Mouse (Mus musculus) forebrain, postnatal 0 days (tissue): ENCODE data around the gene Trim8. TPM values are rescaled to one million over a fixed set of nuclear protein-coding genes. Genes with fewer than 3 reads are reported as not detected.
A peak's percentile ranks its signal among the peaks of the same experiment; 100 is the strongest.

Experiments
- ATAC-seq: fragments of 200-750 bp; cut with Nextera tagmentation; 2 replicates; pipeline ENCODE4 v1.8.0; 2017; ENCODE audit warnings: mild to moderate bottlenecking, moderate library complexity
- DNase-seq: peaks from one replicate; pipeline ENCODE4 v3.0.0-alpha.2; 2015
- H3K27ac ChIP-seq: fragments of 300-500 bp; sonication (generic); 2 replicates; pipeline ENCODE4 v1.5.1; 2014; ENCODE audit warnings: low read depth, mild to moderate bottlenecking, antibody characterized with exemption, low read length, moderate library complexity, mixed read lengths
- H3K27me3 ChIP-seq: fragments of 300-500 bp; sonication (generic); 2 replicates; pipeline ENCODE4 v1.6.1; 2014; ENCODE audit warnings: mild to moderate bottlenecking, low read length, mixed read lengths; ENCODE audit not compliant: insufficient read depth
- H3K36me3 ChIP-seq: fragments of 300-500 bp; sonication (generic); 2 replicates; pipeline ENCODE4 v1.6.1; 2014; ENCODE audit warnings: mild to moderate bottlenecking, moderate library complexity; ENCODE audit not compliant: insufficient read depth
- H3K4me1 ChIP-seq: fragments of 300-500 bp; sonication (generic); 2 replicates; pipeline ENCODE4 v1.6.1; 2014; ENCODE audit warnings: antibody characterized with exemption; ENCODE audit not compliant: insufficient read depth
- H3K4me2 ChIP-seq: fragments of 300-500 bp; sonication (generic); 2 replicates; pipeline ENCODE4 v1.6.1; 2014; ENCODE audit warnings: low read depth, mild to moderate bottlenecking, moderate library complexity
- H3K4me3 ChIP-seq: fragments of 300-500 bp; sonication (generic); 2 replicates; pipeline ENCODE4 v1.5.1; 2014; ENCODE audit warnings: low read depth, low read length, mixed read lengths
- H3K9ac ChIP-seq: fragments of 300-500 bp; sonication (generic); 2 replicates; pipeline ENCODE4 v1.6.1; 2014; ENCODE audit warnings: mild to moderate bottlenecking
- H3K9me3 ChIP-seq: fragments of 300-500 bp; sonication (generic); 2 replicates; pipeline ENCODE4 v1.6.1; 2016; ENCODE audit warnings: low read length
- CTCF ChIP-seq: sonication (generic); IDR thresholded peaks from 2 replicates; pipeline ENCODE4 v1.5.1; 2016; ENCODE audit warnings: antibody characterized with exemption, control low read depth, low read depth
- WGBS: fragments of 180-500 bp; shearing (Covaris S2); extraction: QIAGEN DNeasy Blood & Tissue Kit; methylation state at CpG from one replicate; pipeline ENCODE4 v1.1.7; 2014; 5-methylcytosine and 5-hydroxymethylcytosine counted together
- polyA plus RNA-seq: library from polyadenylated mRNA; unstranded; fragments of >200 nt; fragmentation: Nextera tagmentation; extraction: Ambion mirVana; gene quantifications from 2 replicates; pipeline ENCODE4 v1.2.1, GENCODE M21; 2015
- total RNA-seq: library from RNA; depleted of rRNA; stranded (reverse); fragments of >200 nt; gene quantifications from 2 replicates; pipeline ENCODE4 v1.2.3, GENCODE M21; 2014

The Trim8 gene
- total and polyA plus RNA-seq, 2 experiments from 2014 or later: 28.2 to 76.5 TPM

- H3K4me3 ChIP-seq: no peak overlapping the region
- no peaks in the 10 kb centered on the region for H3K9me3 ChIP-seq
- H3K4me2 ChIP-seq: no peak overlapping the region
- DNase-seq (no peak), ATAC-seq (no peak)
- no peak for TF ChIP-seq CTCF
- peaks cover 47% of the 10 kb centered on the region for H3K36me3 ChIP-seq
- no peaks in the 10 kb centered on the region for H3K27me3 ChIP-seq
- peaks cover 32% of the 10 kb centered on the region for H3K4me1 ChIP-seq
- WGBS: 82% methylated on average over 4 of the region's 4 CpGs
- H3K9ac ChIP-seq: no peak overlapping the region
- H3K27ac ChIP-seq: no peak overlapping the region
These were observed 8.2 kb downstream of the Trim8 start for GRCm38 (mm10) chr19:46509736-46510135.

- no peak overlapping the region for H3K9ac ChIP-seq
- H3K36me3 ChIP-seq: peaks cover 53% of the 10 kb centered on the region
- H3K4me3 ChIP-seq: no peak overlapping the region
- H3K27ac ChIP-seq: no peak overlapping the region
- ATAC-seq (no peak), DNase-seq (no peak)
- H3K27me3 ChIP-seq: no peaks in the 10 kb centered on the region
- H3K4me1 ChIP-seq: peaks cover 25% of the 10 kb centered on the region
- TF ChIP-seq CTCF: no peak
- 73% methylated on average over 5 of the region's 5 CpGs for WGBS
- no peaks in the 10 kb centered on the region for H3K9me3 ChIP-seq
- no peak overlapping the region for H3K4me2 ChIP-seq
These were observed 8.9 kb downstream of the Trim8 start for GRCm38 (mm10) chr19:46510401-46510800.

- Histone ChIP-seq H3K9me3 (no peaks in the 10 kb centered on the region), H3K4me2 (no peak overlapping the region), H3K27me3 (no peaks in the 10 kb centered on the region), H3K4me3 (no peak overlapping the region), H3K4me1 (peaks cover 21% of the 10 kb centered on the region), H3K36me3 (peaks cover 58% of the 10 kb centered on the region), H3K27ac (no peak overlapping the region), H3K9ac (no peak overlapping the region)
- ATAC-seq: peak; percentile 19; the same call in 1 of the 2 replicates
- 64% methylated on average over 3 of the region's 3 CpGs for WGBS
- TF ChIP-seq CTCF: peak; percentile 62
- peak; percentile 22 for DNase-seq
These were observed 9.3 kb downstream of the Trim8 start for GRCm38 (mm10) chr19:46510824-46511223.

- no peak for DNase-seq
- peaks cover 16% of the 10 kb centered on the region for H3K4me1 ChIP-seq
- no peak overlapping the region for H3K4me2 ChIP-seq
- H3K9ac ChIP-seq: no peak overlapping the region
- 85% methylated on average over 10 of the region's 10 CpGs for WGBS
- H3K27me3 ChIP-seq: no peaks in the 10 kb centered on the region
- TF ChIP-seq CTCF: no peak
- no peak for ATAC-seq
- H3K9me3 ChIP-seq: no peaks in the 10 kb centered on the region
- H3K4me3 ChIP-seq: no peak overlapping the region
- H3K27ac ChIP-seq: no peak overlapping the region
- H3K36me3 ChIP-seq: peaks cover 60% of the 10 kb centered on the region
These were observed 9.8 kb downstream of the Trim8 start for GRCm38 (mm10) chr19:46511263-46511662.

GRCm38 (mm10) chr19:46514387-46514786 lies 12.9 kb downstream of the Trim8 start:
- Histone ChIP-seq H3K4me1 (no peaks in the 10 kb centered on the region; the same call in 1 of the 2 replicates), H3K9me3 (no peaks in the 10 kb centered on the region), H3K36me3 (peaks cover 52% of the 10 kb centered on the region), H3K4me2 (no peak overlapping the region), H3K4me3 (no peak overlapping the region), H3K27me3 (no peaks in the 10 kb centered on the region), H3K27ac (no peak overlapping the region), H3K9ac (no peak overlapping the region)
- ATAC-seq: no peak
- DNase-seq: no peak
- WGBS: 86% methylated on average over 12 of the region's 12 CpGs
- TF ChIP-seq CTCF: no peak

- Histone ChIP-seq H3K36me3 (peaks cover 48% of the 10 kb centered on the region), H3K4me2 (no peak overlapping the region), H3K27ac (no peak overlapping the region), H3K4me3 (no peak overlapping the region), H3K27me3 (no peaks in the 10 kb centered on the region), H3K9me3 (no peaks in the 10 kb centered on the region), H3K4me1 (no peaks in the 10 kb centered on the region; the same call in 1 of the 2 replicates), H3K9ac (no peak overlapping the region)
- no peak for TF ChIP-seq CTCF
- ATAC-seq (no peak), DNase-seq (no peak)
- WGBS: 87% methylated on average over 24 of the region's 24 CpGs
These were observed 13.9 kb downstream of the Trim8 start for GRCm38 (mm10) chr19:46515287-46515821.

GRCm38 (mm10) chr19:46516667-46517528 lies 15.4 kb downstream of the Trim8 start:
- Histone ChIP-seq H3K27ac (peak overlapping the region; percentile 45; the same call in 1 of the 2 replicates), H3K36me3 (peaks cover 46% of the 10 kb centered on the region)
- 51% methylated on average over 3 of the region's 3 CpGs for WGBS

More at GRCm38 (mm10) chr19:46516667-46517528, 15.4 kb downstream of the Trim8 start:
- no peak overlapping the region for H3K9ac ChIP-seq
- H3K4me2 ChIP-seq: no peak overlapping the region
- H3K4me3 ChIP-seq: no peak overlapping the region
- H3K27me3 ChIP-seq: no peaks in the 10 kb centered on the region
- no peaks in the 10 kb centered on the region for H3K9me3 ChIP-seq
- no peaks in the 10 kb centered on the region; the same call in 1 of the 2 replicates for H3K4me1 ChIP-seq
- ATAC-seq (no peak), DNase-seq (no peak)
- no peak for TF ChIP-seq CTCF
